Mouse (Mus musculus): ENCODE results near the gene Qrfp. TPM values are rescaled to one million over a fixed set of nuclear protein-coding genes. Genes with fewer than 3 reads are reported as not detected.

Qrfp gene
- polyA plus RNA-seq, 1 experiment from 2014 or later = 0.10 TPM

DNA sequence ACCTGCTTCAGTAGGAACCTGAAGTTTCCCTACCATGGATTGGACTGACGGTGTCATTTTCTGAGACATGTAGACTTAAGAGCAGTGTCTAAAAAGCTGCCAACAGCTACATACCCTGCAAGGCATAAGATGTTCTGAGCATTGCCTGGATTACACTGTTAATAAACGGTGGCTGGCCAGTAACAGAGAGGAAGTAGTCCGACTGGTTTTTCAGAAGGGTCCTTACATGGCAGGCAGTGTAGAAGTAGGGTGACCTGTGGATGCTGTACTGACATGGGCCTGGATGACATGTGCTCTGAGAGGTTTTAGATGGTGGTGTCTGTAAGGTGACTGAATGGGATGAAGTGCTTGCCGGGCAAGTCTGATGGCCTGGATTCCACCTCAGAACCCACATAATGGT lies 42.6 kb downstream of the Qrfp start:
- ATAC-seq (ENCODE audit: low read depth) = peak; percentile 15; the same call in 1 of the 2 replicates
- Histone ChIP-seq H3K9ac (ENCODE audit: low read length) (0 out of 2 replicates have a peak overlapping the region, but pooled peaks have one; percentile 22), H3K36me3 (ENCODE audit: control insufficient read depth, insufficient read depth, low read length) (no peaks in the 10 kb centered on the region), H3K9me3 (ENCODE audit: control insufficient read depth, low read length) (no peaks in the 10 kb centered on the region), H3K27me3 (ENCODE audit: control insufficient read depth, insufficient read depth, low read depth, low read length) (no peaks in the 10 kb centered on the region), H3K4me1 (replicated peaks; ENCODE audit: control insufficient read depth, insufficient read depth, low read length) (peaks cover 85% of the 10 kb centered on the region), H3K27ac (ENCODE audit: low read length) (peak overlapping the region; percentile 54), H3K4me2 (ENCODE audit: low read depth, low read length) (no peak overlapping the region), H3K4me3 (ENCODE audit: low read length) (no peak overlapping the region)
- WGBS = 44% methylated on average over 4 of the region's 4 CpGs

- peaks cover 87% of the 10 kb centered on the region for H3K4me1 ChIP-seq (replicated peaks; ENCODE audit: control insufficient read depth, insufficient read depth, low read length)
- H3K4me2 ChIP-seq (ENCODE audit: low read depth, low read length) = no peak overlapping the region
- ATAC-seq (ENCODE audit: low read depth) = no peak
- no peak overlapping the region for H3K4me3 ChIP-seq (ENCODE audit: low read length)
- no peaks in the 10 kb centered on the region for H3K36me3 ChIP-seq (ENCODE audit: control insufficient read depth, insufficient read depth, low read length)
- WGBS = 87% methylated on average over 6 of the region's 6 CpGs
- H3K27ac ChIP-seq (ENCODE audit: low read length) = peak overlapping the region; percentile 54; the same call in 1 of the 2 replicates
- no peaks in the 10 kb centered on the region for H3K27me3 ChIP-seq (ENCODE audit: control insufficient read depth, insufficient read depth, low read depth, low read length)
- H3K9ac ChIP-seq (ENCODE audit: low read length) = no peak overlapping the region
- no peaks in the 10 kb centered on the region for H3K9me3 ChIP-seq (ENCODE audit: control insufficient read depth, low read length)
Observed at GRCm38 (mm10) chr2:31767104-31767503, 43.3 kb downstream of the Qrfp start.

DNA sequence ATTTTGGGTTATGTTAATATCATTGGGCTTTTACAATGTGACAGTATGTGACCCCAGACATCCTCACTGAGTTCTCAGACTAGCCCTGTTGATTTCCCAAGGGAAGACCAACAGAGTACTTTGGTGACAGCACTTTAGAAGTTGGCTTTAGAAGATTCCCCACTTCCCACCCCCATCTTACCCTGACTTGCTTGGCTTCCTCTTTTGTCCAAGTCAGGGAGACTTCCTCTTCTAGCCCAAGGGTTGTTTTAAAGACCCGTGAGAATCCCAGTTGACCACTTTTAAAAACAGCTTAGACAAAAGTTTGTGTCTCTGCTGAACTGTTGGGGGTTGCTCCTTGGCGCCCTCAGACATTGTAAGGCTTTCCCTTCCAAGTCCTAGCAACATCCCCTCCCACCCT lies 47.1 kb downstream of the Qrfp start:
- WGBS = 25% methylated on average over 2 of the region's 2 CpGs
- ATAC-seq (ENCODE audit: low read depth) = no peak
- peak overlapping the region; percentile 28 for H3K4me2 ChIP-seq (ENCODE audit: low read depth, low read length)
- H3K27me3 ChIP-seq (ENCODE audit: control insufficient read depth, insufficient read depth, low read depth, low read length) = no peaks in the 10 kb centered on the region
- H3K9ac ChIP-seq (ENCODE audit: low read length) = peak overlapping the region; percentile 43
- no peak overlapping the region for H3K4me3 ChIP-seq (ENCODE audit: low read length)
- no peaks in the 10 kb centered on the region for H3K9me3 ChIP-seq (ENCODE audit: control insufficient read depth, low read length)
- H3K36me3 ChIP-seq (ENCODE audit: control insufficient read depth, insufficient read depth, low read length) = no peaks in the 10 kb centered on the region
- H3K4me1 ChIP-seq (replicated peaks; ENCODE audit: control insufficient read depth, insufficient read depth, low read length) = peaks cover 61% of the 10 kb centered on the region
- peak overlapping the region; percentile 36 for H3K27ac ChIP-seq (ENCODE audit: low read length)

DNA sequence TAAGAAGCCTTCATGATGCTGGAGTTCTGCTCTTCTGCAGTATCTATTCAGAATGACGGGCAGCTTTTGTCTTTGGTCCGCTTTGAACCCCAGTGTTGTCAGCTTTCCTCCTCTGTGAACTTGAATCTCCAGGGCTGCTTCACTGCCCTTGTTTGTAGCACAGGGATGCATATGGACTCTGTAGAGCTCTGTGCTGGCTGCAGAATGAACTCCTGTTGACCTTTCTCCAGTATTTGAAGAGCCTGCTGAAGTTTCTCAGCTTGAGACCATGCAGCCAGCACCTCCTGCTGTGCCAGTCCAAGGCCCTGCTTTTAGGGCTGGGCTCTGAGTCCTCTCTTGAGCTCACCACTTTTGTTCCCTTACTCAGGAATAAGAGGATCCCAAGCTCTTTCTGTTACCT lies 47.5 kb downstream of the Qrfp start:
- Histone ChIP-seq H3K27me3 (ENCODE audit: control insufficient read depth, insufficient read depth, low read depth, low read length) (no peaks in the 10 kb centered on the region), H3K4me3 (ENCODE audit: low read length) (no peak overlapping the region), H3K4me2 (ENCODE audit: low read depth, low read length) (peak overlapping the region; percentile 28), H3K4me1 (replicated peaks; ENCODE audit: control insufficient read depth, insufficient read depth, low read length) (peaks cover 57% of the 10 kb centered on the region), H3K9ac (ENCODE audit: low read length) (peak overlapping the region; percentile 43), H3K36me3 (ENCODE audit: control insufficient read depth, insufficient read depth, low read length) (no peaks in the 10 kb centered on the region), H3K27ac (ENCODE audit: low read length) (peak overlapping the region; percentile 36), H3K9me3 (ENCODE audit: control insufficient read depth, low read length) (no peaks in the 10 kb centered on the region)
- ATAC-seq (ENCODE audit: low read depth) = no peak
- 30% methylated on average over 2 of the region's 2 CpGs for WGBS

- Histone ChIP-seq H3K4me3 (ENCODE audit: low read length) (peak overlapping the region; percentile 98), H3K9ac (ENCODE audit: low read length) (peak overlapping the region; percentile 100), H3K27ac (ENCODE audit: low read length) (peak overlapping the region; percentile 98), H3K27me3 (ENCODE audit: control insufficient read depth, insufficient read depth, low read depth, low read length) (no peaks in the 10 kb centered on the region), H3K4me1 (replicated peaks; ENCODE audit: control insufficient read depth, insufficient read depth, low read length) (peaks cover 55% of the 10 kb centered on the region), H3K4me2 (ENCODE audit: low read depth, low read length) (peak overlapping the region; percentile 89), H3K36me3 (ENCODE audit: control insufficient read depth, insufficient read depth, low read length) (no peaks in the 10 kb centered on the region), H3K9me3 (ENCODE audit: control insufficient read depth, low read length) (no peaks in the 10 kb centered on the region)
- ATAC-seq (ENCODE audit: low read depth) = no peak
- WGBS = 17% methylated on average over 3 of the region's 3 CpGs
Observed at GRCm38 (mm10) chr2:31762155-31762554, 48.2 kb downstream of the Qrfp start.

DNA sequence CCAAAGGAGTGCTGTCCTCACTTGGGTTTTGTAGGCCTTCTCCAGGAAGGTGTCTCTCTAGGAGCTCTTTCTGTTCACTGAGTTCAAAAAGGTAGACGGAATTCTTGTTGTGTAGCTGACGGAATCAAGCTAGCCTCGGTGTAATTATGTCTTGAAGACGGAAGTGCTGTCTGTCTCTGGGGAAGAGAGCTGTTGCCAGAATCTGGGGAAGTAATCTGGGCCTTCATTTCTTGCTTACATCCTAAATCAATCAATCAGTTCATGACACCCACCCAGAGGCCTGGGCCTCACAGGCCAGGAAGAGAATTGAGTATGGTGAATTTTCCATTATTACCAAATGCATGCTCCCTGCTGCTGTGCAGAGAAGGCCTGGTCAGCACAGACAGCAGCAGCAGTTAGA lies 48.8 kb downstream of the Qrfp start:
- Histone ChIP-seq H3K27me3 (ENCODE audit: control insufficient read depth, insufficient read depth, low read depth, low read length) (no peaks in the 10 kb centered on the region), H3K27ac (ENCODE audit: low read length) (peak overlapping the region; percentile 98), H3K9me3 (ENCODE audit: control insufficient read depth, low read length) (no peaks in the 10 kb centered on the region), H3K36me3 (ENCODE audit: control insufficient read depth, insufficient read depth, low read length) (no peaks in the 10 kb centered on the region), H3K4me3 (ENCODE audit: low read length) (peak overlapping the region; percentile 98), H3K4me2 (ENCODE audit: low read depth, low read length) (peak overlapping the region; percentile 89), H3K9ac (ENCODE audit: low read length) (peak overlapping the region; percentile 100), H3K4me1 (replicated peaks; ENCODE audit: control insufficient read depth, insufficient read depth, low read length) (peaks cover 53% of the 10 kb centered on the region)
- ATAC-seq (ENCODE audit: low read depth) = no peak
- WGBS = under 1% methylated on average over 4 of the region's 4 CpGs

DNA sequence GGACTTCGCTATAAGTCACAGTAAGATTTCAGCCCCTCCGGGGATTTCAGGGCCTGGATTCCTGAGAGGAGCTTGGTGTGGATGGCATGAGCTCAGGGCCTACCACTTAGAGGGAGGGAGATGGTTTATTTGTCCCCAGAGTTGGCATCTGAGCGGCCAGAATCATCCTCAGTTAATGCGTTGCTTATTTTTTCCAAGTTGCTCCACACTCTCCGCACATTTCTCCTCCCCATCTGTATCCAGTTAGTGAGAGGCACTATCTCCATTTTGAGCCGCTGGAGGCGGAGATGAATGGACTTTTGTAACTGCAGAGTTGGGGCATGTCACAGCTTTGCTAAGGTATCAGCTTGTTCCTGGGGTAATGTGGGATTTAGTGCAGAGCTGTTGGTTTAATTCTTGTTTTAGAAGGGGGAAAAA lies 49.3 kb downstream of the Qrfp start:
- Histone ChIP-seq H3K4me2 (ENCODE audit: low read depth, low read length) (peak overlapping the region; percentile 89), H3K4me3 (ENCODE audit: low read length) (peak overlapping the region; percentile 98), H3K27me3 (ENCODE audit: control insufficient read depth, insufficient read depth, low read depth, low read length) (no peaks in the 10 kb centered on the region), H3K9ac (ENCODE audit: low read length) (peak overlapping the region; percentile 100), H3K36me3 (ENCODE audit: control insufficient read depth, insufficient read depth, low read length) (no peaks in the 10 kb centered on the region), H3K27ac (ENCODE audit: low read length) (peak overlapping the region; percentile 98), H3K4me1 (replicated peaks; ENCODE audit: control insufficient read depth, insufficient read depth, low read length) (peaks cover 51% of the 10 kb centered on the region), H3K9me3 (ENCODE audit: control insufficient read depth, low read length) (no peaks in the 10 kb centered on the region)
- 4% methylated on average over 7 of the region's 7 CpGs for WGBS
- ATAC-seq (ENCODE audit: low read depth) = no peak

- H3K9ac ChIP-seq (ENCODE audit: low read length) = peak overlapping the region; percentile 100
- no peaks in the 10 kb centered on the region for H3K36me3 ChIP-seq (ENCODE audit: control insufficient read depth, insufficient read depth, low read length)
- WGBS = 0% methylated on average over 1 of the region's 1 CpGs
- H3K4me1 ChIP-seq (replicated peaks; ENCODE audit: control insufficient read depth, insufficient read depth, low read length) = peaks cover 44% of the 10 kb centered on the region
- H3K9me3 ChIP-seq (ENCODE audit: control insufficient read depth, low read length) = no peaks in the 10 kb centered on the region
- peak overlapping the region; percentile 98 for H3K27ac ChIP-seq (ENCODE audit: low read length)
- no peak for ATAC-seq (ENCODE audit: low read depth)
- no peaks in the 10 kb centered on the region for H3K27me3 ChIP-seq (ENCODE audit: control insufficient read depth, insufficient read depth, low read depth, low read length)
- H3K4me2 ChIP-seq (ENCODE audit: low read depth, low read length) = peak overlapping the region; percentile 89
- H3K4me3 ChIP-seq (ENCODE audit: low read length) = peak overlapping the region; percentile 98
Observed at GRCm38 (mm10) chr2:31760486-31760885, 49.9 kb downstream of the Qrfp start.

DNA sequence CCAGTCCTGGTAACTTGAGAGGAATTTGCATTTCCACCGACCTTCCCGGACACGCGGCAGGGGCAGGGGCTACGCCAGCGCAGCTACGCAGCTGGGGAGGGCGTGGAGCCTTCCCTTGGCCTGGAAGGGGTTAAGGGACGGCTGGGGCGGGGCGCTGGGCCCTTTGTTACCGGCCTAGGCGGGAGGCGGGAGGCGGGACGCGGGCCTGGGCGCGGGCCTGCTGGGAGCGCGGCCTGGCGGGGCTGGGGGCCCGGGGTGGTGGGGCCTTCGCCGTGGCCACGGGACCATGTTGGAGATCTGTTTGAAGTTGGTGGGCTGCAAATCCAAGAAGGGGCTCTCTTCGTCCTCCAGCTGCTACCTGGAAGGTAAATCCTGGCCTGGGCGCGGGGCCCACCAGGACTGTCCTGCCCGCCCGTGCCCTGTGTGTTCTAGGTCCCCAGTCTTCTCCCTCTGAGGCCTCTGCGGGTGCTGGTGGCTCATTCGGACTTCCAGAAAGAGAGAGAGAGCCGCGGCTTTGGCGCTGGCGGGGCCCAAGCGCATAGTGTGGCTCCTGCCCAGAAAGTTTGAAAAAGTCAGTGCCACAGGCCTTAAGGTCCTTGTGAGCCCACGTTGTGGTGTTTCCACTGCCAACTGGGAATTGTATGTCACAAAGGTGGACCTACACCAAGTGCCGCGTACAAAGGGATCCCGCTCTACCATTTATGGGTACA lies 50.5 kb downstream of the Qrfp start:
- no peaks in the 10 kb centered on the region for H3K36me3 ChIP-seq (ENCODE audit: control insufficient read depth, insufficient read depth, low read length)
- 1% methylated on average over 35 of the region's 42 CpGs for WGBS
- H3K27me3 ChIP-seq (ENCODE audit: control insufficient read depth, insufficient read depth, low read depth, low read length) = no peaks in the 10 kb centered on the region
- ATAC-seq (ENCODE audit: low read depth) = peak; percentile 95
- peaks cover 40% of the 10 kb centered on the region for H3K4me1 ChIP-seq (replicated peaks; ENCODE audit: control insufficient read depth, insufficient read depth, low read length)
- H3K4me3 ChIP-seq (ENCODE audit: low read length) = peak overlapping the region; percentile 98
- H3K9ac ChIP-seq (ENCODE audit: low read length) = peak overlapping the region; percentile 100
- H3K27ac ChIP-seq (ENCODE audit: low read length) = peak overlapping the region; percentile 98
- H3K9me3 ChIP-seq (ENCODE audit: control insufficient read depth, low read length) = no peaks in the 10 kb centered on the region
- peak overlapping the region; percentile 89 for H3K4me2 ChIP-seq (ENCODE audit: low read depth, low read length)
